Mouse (Mus musculus) brain, embryonic 18.5 days (tissue): Measurements from ENCODE around the gene Pramel1.
"Not testable (repeated sequence)": the region's sequence is repeated elsewhere in the genome, so short reads cannot be mapped to it uniquely, and the experiment has no call there.

ENCODE experiments used
- DNase-seq: peaks from one replicate; pipeline ENCODE4 v3.0.0-alpha.2; 2012; ENCODE audit warnings: low read depth, low spot score

Pramel1 gene

DNA sequence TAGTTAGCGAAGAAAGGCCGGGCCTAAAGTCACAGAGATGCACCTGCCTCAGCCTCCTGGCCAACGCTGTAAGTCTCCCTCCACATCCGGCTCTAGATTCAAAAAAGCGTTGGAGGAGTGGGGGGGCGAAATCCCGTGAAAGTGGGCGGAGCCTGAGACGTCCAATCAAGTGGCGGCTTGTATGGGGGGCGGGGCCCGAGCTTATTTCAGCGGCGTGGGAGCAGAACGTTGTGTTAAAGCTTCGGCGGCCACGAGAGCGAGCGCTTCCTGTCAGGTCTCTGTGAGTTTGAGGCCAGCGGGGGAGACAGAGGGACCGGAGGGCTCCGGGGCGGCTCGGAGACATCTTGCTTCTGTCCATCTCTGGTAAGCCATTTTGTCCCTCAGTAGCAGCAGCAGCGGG lies at the start of gene Pramel1:
TSS of gene Pramel1 (plus strand) at position 248 of the 400 bp plus-strand sequence.
- DNase-seq = no peak

DNA sequence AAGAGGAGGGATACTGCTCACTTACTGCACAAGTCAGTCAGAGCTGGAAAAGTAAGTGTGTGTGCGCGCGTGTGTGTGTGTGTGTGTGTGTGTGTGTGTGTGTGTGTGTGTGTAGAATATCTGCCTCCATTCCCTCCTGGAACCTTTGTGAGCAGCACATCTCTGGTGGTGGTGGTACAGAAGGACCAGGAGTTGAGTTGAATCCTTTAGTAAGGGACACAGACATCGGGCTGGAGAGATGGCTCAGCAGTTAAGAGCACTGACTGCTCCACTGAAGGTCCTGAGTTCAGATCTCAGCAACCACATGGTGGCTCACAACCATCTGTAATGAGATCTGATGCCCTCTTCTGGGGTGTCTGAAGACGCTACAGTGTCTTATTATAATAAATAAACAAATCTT lies 48.7 kb upstream of the Pramel1 start:
- not testable (repeated sequence) for DNase-seq

DNA sequence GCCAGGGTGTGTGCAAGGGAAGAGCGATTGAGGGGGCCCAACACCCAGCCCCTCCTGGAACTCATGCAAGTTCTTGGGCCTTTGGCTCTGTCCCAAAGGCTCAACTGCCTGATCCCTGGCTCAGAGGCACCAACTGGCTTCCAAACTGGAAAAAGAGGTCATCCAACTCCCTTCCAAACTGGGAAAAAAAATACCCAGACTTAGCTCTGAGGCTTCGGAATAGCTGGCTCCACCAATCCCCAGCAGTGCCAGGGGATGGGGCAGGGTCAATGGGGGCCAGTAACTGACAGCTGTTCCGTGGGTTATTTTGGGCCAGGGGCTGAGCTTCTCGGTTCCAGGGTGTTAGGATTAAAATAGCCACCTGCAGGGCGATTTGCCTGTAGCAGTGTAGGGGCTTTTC lies 45.5 kb upstream of the Pramel1 start:
- DNase-seq = no peak

DNA sequence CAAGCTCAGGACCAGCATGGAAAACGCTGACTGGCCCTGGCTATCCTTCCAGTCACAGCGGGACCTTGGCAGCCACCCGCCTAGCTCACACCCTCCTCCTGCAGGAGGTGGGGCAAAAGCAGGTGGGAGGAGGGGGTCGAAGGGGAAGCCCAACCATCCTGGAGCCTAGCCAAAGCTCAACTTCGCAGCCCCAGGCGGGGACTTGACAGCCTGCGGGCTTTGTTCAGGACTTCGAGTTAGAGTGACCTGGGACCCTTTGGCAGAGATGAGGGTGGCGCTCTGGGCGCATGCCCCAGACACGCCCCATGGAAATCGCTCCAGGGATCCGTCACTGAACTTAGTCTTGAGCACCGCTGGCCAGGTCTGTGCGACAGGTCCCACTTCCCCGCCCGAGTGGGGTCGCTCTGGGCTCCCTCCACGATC lies 44.7 kb upstream of the Pramel1 start, which contains the start of gene Lrrc38:
TSS of gene Lrrc38 (plus strand) at position 274 of the 423 bp plus-strand sequence.
- no peak for DNase-seq

DNA sequence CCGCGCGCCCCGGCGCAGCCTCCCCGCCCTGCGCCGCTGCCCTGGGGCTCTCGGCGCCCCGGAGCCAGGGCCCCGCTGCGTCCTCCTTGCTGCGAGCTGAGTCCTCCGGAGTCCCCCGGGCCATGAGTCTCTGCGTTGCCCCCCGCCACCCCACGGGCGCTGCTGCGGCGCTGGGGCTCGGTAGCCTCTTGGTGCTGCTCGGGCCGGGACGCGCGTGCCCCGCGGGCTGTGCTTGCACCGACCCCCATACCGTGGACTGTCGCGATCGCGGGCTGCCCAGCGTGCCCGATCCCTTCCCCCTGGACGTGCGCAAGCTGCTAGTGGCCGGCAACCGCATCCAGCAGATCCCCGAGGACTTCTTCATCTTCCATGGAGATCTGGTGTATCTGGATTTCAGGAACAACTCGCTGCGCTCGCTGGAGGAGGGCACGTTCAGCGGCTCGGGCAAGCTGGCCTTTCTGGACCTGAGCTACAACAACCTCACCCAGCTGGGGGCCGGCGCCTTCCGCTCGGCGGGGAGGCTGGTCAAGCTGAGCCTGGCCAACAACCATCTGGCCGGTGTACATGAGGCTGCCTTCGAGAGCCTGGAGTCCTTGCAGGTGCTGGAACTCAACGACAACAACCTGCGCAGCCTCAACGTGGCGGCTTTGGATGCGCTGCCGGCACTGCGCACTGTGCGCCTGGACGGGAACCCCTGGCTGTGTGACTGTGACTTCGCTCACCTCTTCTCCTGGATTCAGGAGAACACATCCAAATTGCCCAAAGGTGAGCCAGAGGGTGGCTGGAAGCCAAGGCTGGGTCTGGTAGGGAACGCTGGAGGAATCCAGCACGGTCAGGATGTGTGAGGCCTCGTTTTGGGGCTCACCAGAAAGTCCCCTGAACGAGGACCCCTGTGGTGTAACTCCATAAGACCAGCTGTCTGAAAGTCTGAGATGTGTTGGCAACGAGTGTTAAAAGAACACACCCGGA lies 43.9 kb upstream of the Pramel1 start:
- DNase-seq = no peak

DNA sequence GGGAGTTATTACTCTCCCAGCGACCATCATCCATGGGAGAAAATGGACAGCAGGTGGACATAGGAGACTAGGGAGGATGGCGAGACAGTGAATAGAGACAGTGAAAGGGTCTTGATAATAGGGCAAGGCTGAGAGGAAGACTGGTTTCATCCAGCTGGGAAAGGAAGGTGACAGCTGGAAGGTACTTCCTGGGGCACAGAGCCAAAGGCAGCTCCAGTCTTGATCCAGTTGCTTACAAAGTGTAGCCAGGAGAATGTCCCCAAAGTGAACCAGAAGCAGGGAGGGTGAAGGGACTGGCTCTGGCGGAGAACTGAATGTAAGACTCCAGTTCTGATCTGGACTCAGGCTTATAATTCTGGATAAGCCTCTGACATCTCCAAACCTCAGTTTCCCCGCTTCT lies 41.9 kb upstream of the Pramel1 start:
- no peak for DNase-seq

DNA sequence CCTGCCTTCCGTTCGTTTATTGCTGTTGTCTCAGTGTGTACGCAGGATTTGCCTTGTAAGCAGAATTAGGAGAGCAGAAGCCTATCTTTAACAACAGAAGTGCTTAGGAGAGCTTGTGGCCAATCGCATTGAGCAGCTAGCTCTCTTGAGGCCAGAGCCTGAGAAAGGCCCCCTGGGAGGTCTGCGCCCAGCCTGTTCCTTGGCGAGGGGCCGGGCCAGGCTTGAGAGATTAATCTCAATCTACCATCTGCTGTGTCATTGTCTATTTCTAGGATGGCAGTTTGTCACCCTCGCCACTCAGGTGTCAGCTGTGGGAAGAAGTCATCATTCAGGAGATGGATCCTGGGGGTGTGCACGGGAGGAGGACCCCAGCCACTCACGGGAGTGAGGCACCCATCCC lies 32.7 kb upstream of the Pramel1 start:
- DNase-seq = no peak

DNA sequence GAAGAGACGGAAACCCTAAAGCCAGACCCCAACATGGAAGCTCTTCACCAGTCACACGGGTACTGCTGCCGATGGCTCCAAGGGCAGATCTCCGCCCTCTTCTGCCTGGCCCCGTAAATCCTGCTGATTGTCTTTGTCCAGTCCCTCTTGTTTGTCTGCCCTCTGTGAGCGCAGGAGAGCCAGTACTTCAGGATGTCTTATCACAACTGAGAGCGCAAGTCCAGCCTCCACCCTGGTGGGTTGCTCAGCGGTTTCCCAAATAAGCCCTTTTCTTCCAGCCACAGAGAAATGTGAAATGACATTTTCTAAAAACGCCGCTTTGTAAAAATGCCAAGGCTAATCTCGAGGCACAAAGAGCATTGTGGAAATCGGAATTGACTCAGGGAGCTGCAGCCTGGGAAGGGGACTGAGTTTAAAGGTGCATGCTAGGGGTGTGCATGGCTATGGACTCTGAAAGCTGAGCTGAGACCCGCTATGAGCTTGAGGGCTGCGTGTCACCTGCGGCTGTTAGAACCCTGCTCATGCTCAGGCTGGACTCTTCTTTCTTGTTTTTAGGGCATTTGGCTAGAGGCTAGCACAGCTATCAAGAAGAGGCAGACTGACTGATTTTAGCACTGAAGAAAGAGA lies 27.7 kb upstream of the Pramel1 start:
- DNase-seq = no peak

DNA sequence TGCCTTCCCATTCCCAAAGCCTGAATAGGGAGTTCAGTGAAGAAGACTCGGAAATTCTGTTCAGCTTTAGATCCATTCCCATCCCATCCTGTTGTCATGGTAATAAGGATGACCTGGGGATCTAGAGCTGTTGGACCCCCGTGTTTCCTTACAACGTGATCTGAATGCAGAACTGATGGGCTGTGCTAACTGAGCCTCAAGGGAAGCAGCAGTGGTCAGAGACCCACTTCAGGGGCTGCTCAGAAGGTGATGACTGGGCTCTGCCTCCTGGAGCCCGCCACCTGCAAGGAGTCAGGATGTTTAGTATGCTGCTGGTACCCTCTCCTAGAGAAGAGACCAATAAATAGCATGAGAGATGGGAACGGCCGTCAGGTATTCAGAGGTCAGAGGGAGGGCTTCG lies 14.7 kb upstream of the Pramel1 start:
- DNase-seq = no peak

DNA sequence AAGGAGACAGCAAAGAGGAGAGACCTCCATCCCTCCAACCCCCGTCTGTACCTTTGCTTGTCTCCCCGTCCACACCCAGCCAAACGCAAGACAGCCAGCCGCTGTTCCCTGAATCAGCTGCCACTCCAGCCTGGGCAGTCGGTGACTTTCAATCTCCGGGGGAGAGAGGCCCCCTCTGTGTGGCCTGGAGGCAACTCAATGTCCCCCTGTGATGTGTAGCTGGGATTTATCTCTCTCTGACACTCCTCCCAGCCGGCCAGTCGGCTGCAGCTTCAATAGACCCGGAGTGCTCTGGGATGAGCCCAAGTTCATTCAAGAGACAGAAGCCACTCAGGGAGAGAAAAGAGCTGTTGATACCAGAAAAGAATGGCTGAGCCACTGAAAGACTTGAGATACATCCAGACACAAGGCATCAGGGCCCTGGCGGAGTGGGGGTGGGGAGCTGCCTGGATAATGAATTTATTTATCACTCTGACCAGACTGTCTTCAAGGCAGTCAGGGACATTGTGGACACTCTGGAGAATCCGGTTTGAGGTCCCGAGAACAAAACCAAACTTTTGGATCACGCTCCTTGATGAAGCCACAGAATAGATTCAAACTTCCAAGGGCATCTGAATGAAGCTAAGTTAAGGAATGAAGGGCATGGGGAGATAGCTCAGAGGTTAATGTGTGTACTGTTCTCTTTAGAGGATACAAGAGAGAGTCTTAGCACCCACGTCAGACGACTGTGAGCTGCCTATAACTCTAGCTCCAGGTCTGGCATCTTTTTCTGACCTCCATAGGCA lies 14.1 kb upstream of the Pramel1 start:
- DNase-seq = no peak

DNA sequence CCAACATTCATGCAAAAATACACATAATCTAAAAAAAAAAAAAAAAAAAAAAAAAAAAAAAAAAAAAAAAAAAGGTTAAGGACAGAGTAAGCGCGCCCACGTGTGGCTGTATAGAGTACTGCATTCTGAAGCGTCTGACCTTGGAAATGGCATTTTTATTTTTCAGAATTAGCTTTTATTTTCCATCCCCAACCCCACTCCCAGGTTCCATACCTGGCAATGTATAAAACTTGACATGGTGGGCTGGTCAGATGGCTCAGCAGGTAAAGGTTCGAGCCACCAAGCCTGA lies 13.6 kb upstream of the Pramel1 start:
- no peak for DNase-seq

DNA sequence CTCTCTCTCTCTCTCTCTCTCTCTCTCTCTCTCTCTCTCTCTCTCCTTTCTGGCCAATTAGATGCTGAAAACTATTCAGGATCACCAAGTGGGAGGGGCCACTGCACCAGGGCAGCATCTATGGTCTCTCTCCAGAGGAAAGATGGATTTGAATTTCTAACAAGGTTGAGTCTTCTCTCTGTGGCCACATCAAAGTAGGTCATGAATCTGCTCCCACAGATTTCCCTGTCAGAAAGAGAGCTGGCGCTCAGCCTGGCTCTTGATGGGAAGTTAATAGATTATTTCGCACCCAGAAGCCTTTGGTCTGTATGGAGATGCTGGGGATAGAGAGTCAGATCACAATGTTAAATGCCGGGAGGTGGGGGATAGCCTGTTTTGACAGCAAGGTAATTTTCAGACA lies 12.1 kb upstream of the Pramel1 start:
- DNase-seq = no peak

DNA sequence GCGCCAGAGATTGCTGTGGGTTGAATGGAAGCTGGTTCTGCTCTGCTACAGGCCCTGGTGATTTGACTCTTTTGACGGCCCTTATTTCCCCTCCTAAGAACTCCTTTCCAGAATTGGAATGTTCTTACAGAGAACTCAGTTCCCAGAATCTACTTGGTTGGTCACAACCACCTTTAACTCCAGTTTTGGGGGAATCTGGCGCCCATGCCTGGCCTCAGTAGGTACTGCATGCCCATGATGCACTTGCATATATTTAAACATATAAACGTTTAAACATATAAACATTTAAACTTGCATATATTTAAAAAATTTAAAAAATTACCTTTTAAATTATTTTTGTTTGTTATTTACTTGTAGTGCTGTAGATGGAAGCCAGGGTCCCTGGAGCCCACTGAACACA lies 10.6 kb upstream of the Pramel1 start:
- DNase-seq = no peak

DNA sequence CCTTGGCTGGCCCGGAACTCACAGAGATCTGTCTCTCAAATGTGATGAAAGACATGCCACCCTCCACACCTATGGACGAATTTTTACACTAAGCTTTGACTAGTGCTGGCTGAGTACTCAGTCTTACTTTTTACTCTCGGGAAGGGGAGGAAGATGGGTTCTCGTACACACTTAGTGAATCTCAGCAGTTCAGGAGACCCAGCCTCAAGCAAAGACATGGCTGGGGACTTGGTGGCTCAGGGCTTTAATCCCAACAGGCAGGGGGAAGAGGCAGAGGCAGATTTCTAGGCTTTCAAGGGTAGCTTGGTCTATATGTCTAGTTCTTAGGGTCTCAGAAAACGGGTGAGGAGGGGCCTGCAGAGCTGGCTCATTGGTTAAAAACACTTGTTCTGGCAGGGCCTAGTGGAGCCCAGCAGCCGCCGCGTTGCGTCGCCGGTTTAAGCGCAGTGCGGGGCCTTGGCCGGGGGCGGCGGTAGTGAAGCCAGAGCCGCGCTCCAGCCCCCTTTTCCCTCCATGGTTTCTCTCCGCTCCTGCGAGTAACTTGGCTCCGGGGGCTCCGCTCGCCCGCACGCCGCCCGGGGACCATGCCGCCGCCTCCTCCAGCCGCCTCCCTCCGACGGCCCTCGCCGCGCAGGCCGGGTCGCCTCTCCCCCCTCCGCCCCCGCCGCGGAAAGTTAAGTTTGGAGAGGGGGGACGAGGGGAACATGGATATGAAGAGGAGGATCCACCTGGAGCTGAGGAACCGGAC lies 5.1 kb upstream of the Pramel1 start:
- no peak for DNase-seq

DNA sequence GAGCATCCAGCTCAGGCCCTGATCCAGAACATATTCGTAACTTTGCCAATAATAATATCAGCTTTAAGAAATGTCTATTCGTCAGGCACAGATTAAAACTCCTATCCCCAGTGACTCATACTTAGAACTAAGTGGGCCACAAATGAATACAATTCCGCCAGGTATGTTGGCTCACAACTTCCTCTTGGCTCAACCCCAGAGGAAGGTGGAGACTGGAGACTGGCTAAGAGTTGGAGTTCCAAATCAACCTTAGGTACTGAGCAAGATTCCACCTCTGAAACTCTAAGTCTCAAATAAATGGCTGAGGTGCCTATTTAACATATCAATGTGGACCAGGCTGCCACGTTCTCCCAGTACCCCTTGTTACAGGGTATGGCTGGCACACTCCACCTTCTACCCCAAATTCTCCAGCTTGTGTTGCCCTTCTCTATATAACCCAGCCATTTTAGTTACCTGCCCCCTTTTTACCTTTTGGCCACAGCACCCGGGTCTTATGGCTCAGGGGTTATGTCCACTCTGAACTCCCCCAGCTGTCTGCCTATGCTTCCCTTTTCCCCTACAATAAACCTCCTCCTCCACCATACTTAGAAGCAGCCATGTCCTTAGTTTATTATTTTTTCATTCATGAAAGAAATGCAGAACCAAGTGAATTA lies 17.5 kb downstream of the Pramel1 start:
- DNase-seq = no peak

DNA sequence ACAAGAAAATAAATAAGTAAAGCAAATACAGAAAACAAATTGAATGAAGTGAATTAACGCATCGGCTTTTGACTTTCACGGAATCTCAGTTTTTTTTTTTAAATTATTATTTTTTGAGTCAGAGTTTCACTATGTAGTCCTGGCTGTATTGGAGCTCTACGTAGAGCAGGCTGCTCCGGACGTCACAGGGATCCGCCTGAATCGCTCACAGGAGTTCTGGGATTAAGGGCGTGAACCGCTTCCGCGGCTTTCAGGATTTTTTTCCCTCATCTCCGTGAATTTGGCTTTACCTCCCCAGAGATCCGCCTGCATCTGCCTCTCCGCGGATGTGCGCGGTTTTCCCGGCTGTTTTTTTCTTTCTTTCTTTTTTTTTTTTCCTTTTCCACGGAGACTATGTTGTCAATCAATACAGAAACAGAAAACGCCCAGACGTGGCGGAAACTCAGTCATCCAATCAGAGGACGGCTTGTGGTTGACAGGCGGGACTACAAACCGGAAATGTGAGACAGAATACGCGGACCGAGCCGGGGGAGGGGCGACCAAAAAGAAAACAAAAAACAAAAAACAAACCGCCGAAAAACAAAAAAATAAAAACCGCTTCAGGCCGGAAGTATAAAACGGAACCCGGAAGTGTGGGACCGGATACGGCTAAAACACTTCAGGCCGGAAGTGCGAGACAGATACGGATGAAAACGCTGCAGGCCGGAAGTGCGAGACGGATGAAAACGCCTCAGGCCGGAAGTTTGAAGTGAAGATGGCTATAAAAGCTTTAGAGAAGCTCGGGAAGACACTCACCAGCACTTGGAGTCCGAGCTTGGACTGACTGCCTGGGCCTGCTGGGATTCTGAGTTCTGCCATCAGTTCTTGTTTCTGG lies 18.2 kb downstream of the Pramel1 start, which contains the start of gene Pramef8:
TSS of gene Pramef8 (plus strand) at position 208 of the 874 bp plus-strand sequence.
- peak; percentile 92 for DNase-seq

DNA sequence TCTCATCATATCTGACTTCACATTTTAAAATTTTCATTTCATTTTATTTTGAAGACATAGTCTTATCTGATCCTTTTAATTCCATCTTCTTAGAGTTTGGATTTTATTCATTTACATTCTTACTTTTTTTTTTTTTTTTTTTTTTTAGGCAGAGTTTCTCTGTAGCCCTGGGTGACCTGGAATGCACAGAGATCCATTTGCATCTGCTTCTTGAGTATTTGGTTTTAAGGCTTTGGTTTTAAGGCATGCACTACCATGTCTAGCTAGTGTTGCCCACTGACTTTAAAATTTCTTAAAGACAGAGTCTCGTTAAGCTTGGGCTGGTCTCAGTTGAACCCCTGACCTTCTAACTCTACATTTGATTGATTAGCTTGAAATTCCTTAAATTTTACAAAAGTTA lies 19.4 kb downstream of the Pramel1 start:
- DNase-seq = no peak

DNA sequence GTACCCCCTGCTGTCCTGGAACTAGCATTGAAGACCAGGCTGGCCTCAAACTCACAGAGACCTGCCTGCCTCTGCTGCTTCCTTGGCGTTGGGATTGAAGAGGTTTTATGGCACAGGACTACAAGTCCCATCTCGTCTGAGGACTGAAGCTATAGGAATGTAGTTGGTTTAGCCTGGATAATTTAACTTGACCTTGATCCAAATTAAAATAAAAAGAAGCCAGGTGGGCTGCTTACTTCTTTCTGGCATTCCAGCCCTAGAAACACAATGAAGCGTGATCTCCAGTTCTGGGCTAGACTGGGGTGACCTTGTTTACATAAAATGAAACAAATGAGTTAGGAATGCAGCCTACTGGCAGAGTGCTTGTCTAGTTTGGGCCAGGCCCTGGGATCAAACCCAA lies 19.9 kb downstream of the Pramel1 start:
- DNase-seq = no peak

DNA sequence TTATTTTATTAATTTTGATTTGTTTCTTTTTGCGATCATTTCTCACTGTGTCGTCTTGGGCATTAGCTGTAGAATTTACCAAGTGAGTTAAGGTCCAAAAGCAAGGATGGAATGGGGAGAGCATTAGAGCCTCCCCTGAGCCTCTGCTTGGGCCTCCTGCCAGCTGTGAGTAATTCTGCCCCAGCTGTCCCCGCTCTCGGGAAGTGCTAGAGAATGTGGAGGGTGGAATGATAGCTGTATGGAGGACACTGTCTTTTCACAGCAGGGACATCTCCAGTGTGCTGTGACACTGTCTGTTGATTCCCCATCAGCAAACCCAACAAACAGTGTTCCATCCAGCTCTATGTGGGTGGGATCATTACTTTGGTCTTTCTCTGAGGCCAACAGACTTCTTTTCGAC lies 32.5 kb downstream of the Pramel1 start:
- not testable (repeated sequence) for DNase-seq
